Mouse (Mus musculus) heart, postnatal 0 days (tissue): Measurements from ENCODE around the gene Spata2l.

ENCODE experiments used
- CTCF ChIP-seq: IDR thresholded peaks from 2 replicates; pipeline ENCODE4 v1.5.1; 2016; ENCODE audit warnings: antibody characterized with exemption, control low read depth, low read depth
- EP300 ChIP-seq: IDR thresholded peaks from 2 replicates; pipeline ENCODE4 v1.6.1; 2016; ENCODE audit warnings: antibody characterized with exemption, low read depth

- TF ChIP-seq CTCF (no peak), EP300 (no peak)
Observed at GRCm38 (mm10) chr8:123242107-123242923, 6.3 kb upstream of the Spata2l start.
